Comparison of ENCODE assay signal across 13 mouse cellular contexts in genomic region chr10:59709281-59709680, GRCm38 (mm10). TPM values are rescaled to one million over a fixed set of nuclear protein-coding genes. Genes with fewer than 3 reads are reported as not detected.
A peak's percentile ranks its signal among the peaks of the same experiment; 100 is the strongest.
DNase-seq lines count a peak whose midpoint lies in the region; ATAC-seq and TF ChIP-seq lines count a peak whose summit lies in the region.
"Had no signal": no experiment of that assay in that cellular context is flagged by ENCODE, and none has a peak within 500 bp of the region (broad histone marks: within the 10 kb centered on the region; RNA-seq: fewer than 3 reads in every experiment).

No protein-coding gene starts in this region.

- H3K4me3 ChIP-seq in forebrain, postnatal 0 days (ENCODE audit: low read depth, low read length) = no peak overlapping the region
- no peak overlapping the region for H3K4me3 ChIP-seq in forebrain, embryonic 11.5 days (ENCODE audit: low read depth, low read length)
- H3K4me3 ChIP-seq: heart, adult 2 months; layer of hippocampus, adult 2 months had no signal

- H3K27me3 ChIP-seq in forebrain, postnatal 0 days (ENCODE audit: insufficient read depth, low read length) = no peaks in the 10 kb centered on the region
- H3K27me3 ChIP-seq in forebrain, embryonic 11.5 days (ENCODE audit: control insufficient read depth, insufficient read depth, low read length) = no peaks in the 10 kb centered on the region
- H3K27me3 ChIP-seq: CH12.LX had no signal

- TF ChIP-seq CTCF in forebrain, postnatal 0 days (IDR thresholded peaks at IDR 0.05; ENCODE audit: low read depth) = no peak

- no peaks in the 10 kb centered on the region for H3K9me3 ChIP-seq in forebrain, postnatal 0 days (ENCODE audit: low read length)
- no peaks in the 10 kb centered on the region for H3K9me3 ChIP-seq in forebrain, embryonic 11.5 days (ENCODE audit: control insufficient read depth, low read length)

- DNase-seq in forebrain, postnatal 0 days = peak; percentile 13
- DNase-seq in forebrain, embryonic 11.5 days (ENCODE audit: low spot score) = no peak
- peak; percentile 18 for DNase-seq in lung, postnatal 10 days
- no peak for DNase-seq in lung, postnatal 4 days
- peak; percentile 34 for DNase-seq in 3T3-L1 (ENCODE audit: low read depth, low spot score)
- peak; percentile 35 for DNase-seq in MN1 (ENCODE audit: low spot score)
- DNase-seq in layer of hippocampus, postnatal 14 days (ENCODE audit: low spot score in 2 of 2) = no peak
- DNase-seq: heart, adult 2 months; spleen, adult 18-20 months had no signal

- no peaks in the 10 kb centered on the region for H3K4me1 ChIP-seq in forebrain, postnatal 0 days (ENCODE audit: insufficient read depth)
- H3K4me1 ChIP-seq in forebrain, embryonic 11.5 days (replicated peaks; ENCODE audit: control insufficient read depth, insufficient read depth, low read length) = no peaks in the 10 kb centered on the region

- no peak for ATAC-seq in forebrain, postnatal 0 days
- no peak for ATAC-seq in forebrain, embryonic 11.5 days (replicated peaks; ENCODE audit: low FRiP score)
- ATAC-seq: intestine, postnatal 0 days had no signal

- no peak overlapping the region for H3K9ac ChIP-seq in forebrain, postnatal 0 days
- no peak overlapping the region for H3K9ac ChIP-seq in forebrain, embryonic 11.5 days (ENCODE audit: low read length)

- no peak overlapping the region for H3K4me2 ChIP-seq in forebrain, postnatal 0 days (ENCODE audit: low read depth)
- no peak overlapping the region for H3K4me2 ChIP-seq in forebrain, embryonic 11.5 days (ENCODE audit: low read depth, low read length, severe bottlenecking)
- H3K4me2 ChIP-seq: liver, embryonic 11.5 days had no signal

- 0 out of 2 replicates have a peak, but pooled peaks cover 3% of the 10 kb centered on the region for H3K36me3 ChIP-seq in forebrain, postnatal 0 days (ENCODE audit: insufficient read depth)
- H3K36me3 ChIP-seq in forebrain, embryonic 11.5 days (ENCODE audit: control insufficient read depth, insufficient read depth, low read length) = no peaks in the 10 kb centered on the region

- WGBS in forebrain, postnatal 0 days = 65% methylated on average over 7 of the region's 7 CpGs
- WGBS in forebrain, embryonic 11.5 days = 92% methylated on average over 7 of the region's 7 CpGs

- no peak overlapping the region for H3K27ac ChIP-seq in forebrain, postnatal 0 days (ENCODE audit: low read depth, low read length)
- H3K27ac ChIP-seq in forebrain, embryonic 11.5 days (ENCODE audit: low read depth, low read length) = no peak overlapping the region
- H3K27ac ChIP-seq: heart, adult 2 months; layer of hippocampus, adult 2 months had no signal

RNA-seq across cellular contexts. Expression of gene Micu1, which starts 7.0 kb away (rescaled TPM):
- 69.6 and 69.7 TPM in 2 replicates for total RNA-seq in forebrain, postnatal 0 days (2014; rRNA removed)
- 61.6 and 72.0 TPM in 2 replicates for polyA plus RNA-seq in forebrain, postnatal 0 days (2015; fragmentation: Nextera tagmentation; extraction: Ambion mirVana)
- polyA plus RNA-seq in forebrain, embryonic 11.5 days (2014; fragmentation: Nextera tagmentation; extraction: Ambion mirVana) = 65.0 and 69.3 TPM in 2 replicates
- 10 to 100 TPM; 79.9 to 96.0 TPM for total RNA-seq in layer of hippocampus, postnatal 14 days (2021)

Comparison
In these comparisons a context has a peak if more than half of its experiments do, and no peak if none do; other contexts are left out.
1. DNase-seq: peak in forebrain, postnatal 0 days (single experiment), lung, postnatal 10 days (single experiment), 3T3-L1 (single experiment) and MN1 (single experiment); none in forebrain, embryonic 11.5 days (single experiment), lung, postnatal 4 days (0 of 2) and layer of hippocampus, postnatal 14 days (0 of 2).